ENCODE assay signal across 31 mouse cellular contexts in the genomic region with DNA sequence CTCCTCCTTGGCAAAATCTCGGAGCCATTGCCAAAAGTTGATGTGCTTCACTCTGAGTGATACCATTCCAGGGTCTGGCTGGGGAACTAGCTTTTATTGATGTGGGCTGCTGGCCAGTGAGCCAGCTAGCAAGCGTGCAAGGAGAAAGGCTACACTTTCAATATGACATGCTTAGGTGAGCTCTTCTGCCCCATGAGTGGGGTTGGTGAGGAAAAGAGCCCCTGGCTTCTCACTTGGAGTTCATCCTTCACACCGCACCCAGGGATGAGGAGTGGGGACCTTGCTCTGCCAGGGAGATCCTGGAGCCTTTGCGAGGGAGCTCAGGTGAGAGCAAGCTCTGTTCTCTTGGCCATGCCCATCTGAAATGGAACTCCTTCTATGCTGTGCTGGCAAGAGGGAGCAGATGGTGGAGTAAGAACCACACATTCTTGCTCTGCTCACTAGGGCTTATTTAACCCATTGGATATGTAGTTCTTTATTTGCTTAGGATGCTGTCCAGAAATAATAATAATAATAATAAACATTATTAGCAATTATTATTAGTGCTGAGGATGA. TPM values are rescaled to one million over a fixed set of nuclear protein-coding genes. Genes with fewer than 3 reads are reported as not detected.
A peak's percentile ranks its signal among the peaks of the same experiment; 100 is the strongest.
DNase-seq lines count a peak whose midpoint lies in the region; ATAC-seq and TF ChIP-seq lines count a peak whose summit lies in the region.
"Had no signal": no experiment of that assay in that cellular context is flagged by ENCODE, and none has a peak within 500 bp of the region (broad histone marks: within the 10 kb centered on the region; RNA-seq: fewer than 3 reads in every experiment).

No protein-coding gene starts in this region.

- intact Hi-C loops in heart, adult 2 months (cut with DNase I), result no loop called here

- H3K27me3 ChIP-seq in heart, adult 2 months (ENCODE audit: control insufficient read depth, insufficient read depth, low read length), result no peaks in the 10 kb centered on the region
- H3K27me3 ChIP-seq in forebrain, embryonic 13.5 days, result no peaks in the 10 kb centered on the region
- H3K27me3 ChIP-seq: CH12.LX; embryonic facial prominence, embryonic 13.5 days; forebrain, embryonic 12.5 days; heart, embryonic 12.5 days; heart, embryonic 15.5 days; intestine, embryonic 15.5 days had no signal

- H3K9ac ChIP-seq in heart, adult 2 months (ENCODE audit: low read depth, low read length), result no peak overlapping the region
- H3K9ac ChIP-seq in forebrain, embryonic 13.5 days, result no peak overlapping the region
- H3K9ac ChIP-seq: embryonic facial prominence, embryonic 13.5 days; forebrain, embryonic 12.5 days; heart, embryonic 12.5 days; heart, embryonic 15.5 days; hindbrain, embryonic 13.5 days; intestine, embryonic 15.5 days had no signal

- no peak for TF ChIP-seq POLR2A in heart, adult 2 months (IDR thresholded peaks at IDR 0.05; ENCODE audit: insufficient read depth, low read depth, low read length)

- TF ChIP-seq EP300 in heart, adult 2 months (IDR thresholded peaks at IDR 0.05; ENCODE audit: insufficient read depth, low read depth, low read length), result no peak

- no peak for ATAC-seq in forebrain, embryonic 13.5 days
- ATAC-seq: forebrain, embryonic 16.5 days; hindbrain, embryonic 16.5 days; intestine, embryonic 15.5 days had no signal

- no peak overlapping the region for H3K4me2 ChIP-seq in forebrain, embryonic 13.5 days
- H3K4me2 ChIP-seq: embryonic facial prominence, embryonic 13.5 days; forebrain, embryonic 12.5 days; heart, embryonic 12.5 days; heart, embryonic 15.5 days; hindbrain, embryonic 13.5 days; intestine, embryonic 15.5 days had no signal

- no peaks in the 10 kb centered on the region for H3K79me2 ChIP-seq in heart, adult 2 months (replicated peaks; ENCODE audit: control insufficient read depth, insufficient read depth, low read length)

- no peaks in the 10 kb centered on the region for H3K36me3 ChIP-seq in heart, adult 2 months (ENCODE audit: control insufficient read depth, insufficient read depth, low read length)
- H3K36me3 ChIP-seq in forebrain, embryonic 13.5 days (ENCODE audit: poor library complexity, severe bottlenecking), result no peaks in the 10 kb centered on the region
- H3K36me3 ChIP-seq: embryonic facial prominence, embryonic 10.5 days; embryonic facial prominence, embryonic 13.5 days; forebrain, embryonic 12.5 days; G1E; heart, embryonic 12.5 days; heart, embryonic 15.5 days; hindbrain, embryonic 10.5 days; hindbrain, embryonic 13.5 days; intestine, embryonic 15.5 days had no signal

- DNase-seq in cerebellum, adult 18-20 months, result peak; percentile 22 to 29
- no peak for DNase-seq in cerebellum, adult 11 months
- DNase-seq in heart, adult 11 months, result peak; percentile 64
- no peak for DNase-seq in heart, adult 2 months
- peak; percentile 18 for DNase-seq in cerebellum, adult 9-11 months
- DNase-seq in cerebellum, postnatal 14 days, result peak; percentile 36 to 53
- no peak for DNase-seq in left cerebral cortex, adult 11 months (ENCODE audit: low spot score)
- DNase-seq: adrenal gland, adult 2 months; adrenal gland, postnatal 14 days; B cell, adult 2 months; embryo, embryonic 11 days; gastrocnemius, postnatal 10 days; gastrocnemius, postnatal 36 days; heart, postnatal 10 days; heart, postnatal 36 days; kidney, adult 18-20 months; kidney, adult 9 months had no signal

- WGBS in heart, adult 2 months, result 78% methylated on average over 4 of the region's 4 CpGs
- 88% methylated on average over 4 of the region's 4 CpGs for WGBS in forebrain, embryonic 13.5 days

- no peak for TF ChIP-seq CTCF in heart, adult 2 months (IDR thresholded peaks at IDR 0.05)

- no peaks in the 10 kb centered on the region for H3K9me3 ChIP-seq in forebrain, embryonic 13.5 days (replicated peaks)
- H3K9me3 ChIP-seq: embryonic facial prominence, embryonic 10.5 days; embryonic facial prominence, embryonic 13.5 days; forebrain, embryonic 12.5 days; heart, embryonic 12.5 days; heart, embryonic 15.5 days; hindbrain, embryonic 10.5 days; hindbrain, embryonic 13.5 days; intestine, embryonic 15.5 days had no signal

- no peak overlapping the region for H3K4me3 ChIP-seq in heart, adult 2 months
- no peak overlapping the region for H3K4me3 ChIP-seq in forebrain, embryonic 13.5 days
- H3K4me3 ChIP-seq: embryonic facial prominence, embryonic 10.5 days; embryonic facial prominence, embryonic 13.5 days; erythroblast, embryonic 14.5 days; forebrain, embryonic 12.5 days; heart, embryonic 12.5 days; heart, embryonic 15.5 days; hindbrain, embryonic 10.5 days; hindbrain, embryonic 13.5 days; intestine, embryonic 15.5 days had no signal

- no peak overlapping the region for H3K27ac ChIP-seq in heart, adult 2 months
- no peak overlapping the region for H3K27ac ChIP-seq in forebrain, embryonic 13.5 days
- H3K27ac ChIP-seq: embryonic facial prominence, embryonic 10.5 days; embryonic facial prominence, embryonic 13.5 days; forebrain, embryonic 12.5 days; heart, embryonic 15.5 days; hindbrain, embryonic 10.5 days; hindbrain, embryonic 13.5 days; intestine, embryonic 15.5 days had no signal

- H3K4me1 ChIP-seq in heart, adult 2 months (ENCODE audit: control insufficient read depth, insufficient read depth, low read length), result no peaks in the 10 kb centered on the region
- peaks cover 5% of the 10 kb centered on the region; the same call in 1 of the 2 replicates for H3K4me1 ChIP-seq in forebrain, embryonic 13.5 days
- H3K4me1 ChIP-seq: intestine, embryonic 15.5 days had no signal

RNA-seq across cellular contexts. Expression of a gene that starts 48.8 kb away (rescaled TPM):
- total RNA-seq in heart, adult 2 months (2021), result 10 to 100 TPM; 33.8 to 44.2 TPM
- polyA plus RNA-seq in heart, adult 2 months (2012; rRNA removed), result 28.0 and 41.3 TPM in 2 replicates
- polyA plus RNA-seq in forebrain, embryonic 13.5 days (2015; fragmentation: Nextera tagmentation; extraction: Ambion mirVana), result 36.0 and 39.4 TPM in 2 replicates
- polyA plus RNA-seq: G1E had no signal

Comparison
In these comparisons a context has a peak if more than half of its experiments do, and no peak if none do; other contexts are left out.
1. DNase-seq: peak in cerebellum, adult 18-20 months (2 of 2), heart, adult 11 months (single experiment), cerebellum, adult 9-11 months (single experiment) and cerebellum, postnatal 14 days (2 of 2); none in cerebellum, adult 11 months (single experiment), heart, adult 2 months (0 of 2) and left cerebral cortex, adult 11 months (single experiment).